Mouse (Mus musculus): ENCODE measurements around the gene Oaz2. TPM values are rescaled to one million over a fixed set of nuclear protein-coding genes. Genes with fewer than 3 reads are reported as not detected.

Oaz2 gene
- polyA plus RNA-seq, 1 experiment from 2014 or later: 401 TPM

DNA sequence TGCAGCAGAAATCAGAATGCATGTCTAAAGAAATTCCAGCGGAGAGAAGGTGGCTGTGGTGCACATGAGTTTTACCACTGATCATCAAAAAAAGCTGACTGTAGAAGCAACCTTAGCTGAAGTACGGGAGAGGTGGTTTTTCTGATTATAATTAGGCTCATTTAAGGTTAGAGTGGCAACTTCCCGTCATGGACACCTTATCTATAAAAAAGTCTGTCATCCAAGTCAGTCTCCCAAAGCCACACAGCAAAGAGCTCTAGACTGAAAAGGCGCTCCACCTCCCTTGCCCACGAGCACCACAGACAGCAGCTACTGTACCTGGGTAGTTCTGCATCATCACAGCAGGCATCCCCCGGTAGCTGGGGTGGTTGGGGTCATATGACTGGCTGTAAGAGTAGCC, 32.7 kb downstream of the Oaz2 start:
- no peaks in the 10 kb centered on the region for H3K9me3 ChIP-seq
- 88% methylated on average over 6 of the region's 6 CpGs for WGBS
- H3K27me3 ChIP-seq (replicated peaks): no peaks in the 10 kb centered on the region
- peaks cover 16% of the 10 kb centered on the region; the same call in 1 of the 2 replicates for H3K36me3 ChIP-seq (replicated peaks)
- no peak overlapping the region for H3K4me3 ChIP-seq
- no peak overlapping the region for H3K4me2 ChIP-seq
- H3K4me1 ChIP-seq: 0 out of 2 replicates have a peak, but pooled peaks cover 4% of the 10 kb centered on the region
- no peak for ATAC-seq (replicated peaks)
- no peak overlapping the region for H3K9ac ChIP-seq
- 0 out of 2 replicates have a peak overlapping the region, but pooled peaks have one; percentile 30 for H3K27ac ChIP-seq

DNA sequence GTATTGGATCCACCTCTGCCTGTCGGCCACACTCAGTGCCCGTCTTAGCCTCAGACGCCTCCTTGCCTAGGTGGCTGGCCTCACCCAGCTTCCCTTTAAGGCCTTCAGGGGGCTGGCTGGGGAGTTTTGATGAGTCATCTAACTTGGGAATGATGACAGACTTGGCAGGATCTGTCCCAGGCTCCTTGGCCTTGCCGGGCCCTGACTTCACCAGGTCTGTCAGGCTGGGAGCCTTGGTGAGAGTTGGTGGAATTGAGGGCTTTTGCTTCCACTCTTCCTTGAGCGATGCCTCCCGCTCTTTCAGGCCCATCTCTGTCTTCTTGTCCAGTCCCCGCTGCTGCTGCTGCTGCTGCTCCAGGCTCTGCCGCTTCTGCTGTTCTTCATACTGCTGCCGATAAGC, 34.5 kb downstream of the Oaz2 start:
- no peaks in the 10 kb centered on the region for H3K27me3 ChIP-seq (replicated peaks)
- ATAC-seq (replicated peaks): no peak
- 96% methylated on average over 9 of the region's 9 CpGs for WGBS
- no peak overlapping the region for H3K9ac ChIP-seq
- H3K36me3 ChIP-seq (replicated peaks): peaks cover 18% of the 10 kb centered on the region; the same call in 1 of the 2 replicates
- no peak overlapping the region for H3K27ac ChIP-seq
- no peaks in the 10 kb centered on the region for H3K9me3 ChIP-seq
- H3K4me1 ChIP-seq: no peaks in the 10 kb centered on the region
- H3K4me3 ChIP-seq: no peak overlapping the region
- H3K4me2 ChIP-seq: no peak overlapping the region

DNA sequence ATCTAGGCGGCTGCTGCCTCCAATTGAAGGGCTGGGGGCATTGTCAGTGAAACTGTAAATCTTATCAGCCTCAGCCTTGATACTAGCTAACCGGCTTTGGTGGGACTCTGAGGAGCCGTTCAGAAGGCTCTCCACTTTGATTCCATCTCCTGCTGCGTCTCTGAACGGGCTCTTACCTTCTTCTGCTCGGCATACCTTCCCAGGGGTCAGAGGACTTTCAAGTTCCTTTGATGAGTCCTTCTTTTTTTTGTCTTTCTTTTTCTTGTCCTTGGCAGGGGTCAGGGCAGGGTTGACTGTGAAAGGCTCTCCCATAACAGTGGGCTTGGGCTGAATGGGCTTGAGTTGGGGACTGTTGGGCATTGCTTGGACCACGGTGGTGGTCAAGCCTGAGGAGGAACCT, 35.4 kb downstream of the Oaz2 start:
- Histone ChIP-seq H3K4me2 (no peak overlapping the region), H3K9ac (no peak overlapping the region), H3K9me3 (no peaks in the 10 kb centered on the region), H3K36me3 (replicated peaks) (peaks cover 18% of the 10 kb centered on the region; the same call in 1 of the 2 replicates), H3K4me3 (no peak overlapping the region), H3K4me1 (no peaks in the 10 kb centered on the region), H3K27ac (no peak overlapping the region), H3K27me3 (replicated peaks) (no peaks in the 10 kb centered on the region)
- no peak for ATAC-seq (replicated peaks)
- 86% methylated on average over 7 of the region's 7 CpGs for WGBS

DNA sequence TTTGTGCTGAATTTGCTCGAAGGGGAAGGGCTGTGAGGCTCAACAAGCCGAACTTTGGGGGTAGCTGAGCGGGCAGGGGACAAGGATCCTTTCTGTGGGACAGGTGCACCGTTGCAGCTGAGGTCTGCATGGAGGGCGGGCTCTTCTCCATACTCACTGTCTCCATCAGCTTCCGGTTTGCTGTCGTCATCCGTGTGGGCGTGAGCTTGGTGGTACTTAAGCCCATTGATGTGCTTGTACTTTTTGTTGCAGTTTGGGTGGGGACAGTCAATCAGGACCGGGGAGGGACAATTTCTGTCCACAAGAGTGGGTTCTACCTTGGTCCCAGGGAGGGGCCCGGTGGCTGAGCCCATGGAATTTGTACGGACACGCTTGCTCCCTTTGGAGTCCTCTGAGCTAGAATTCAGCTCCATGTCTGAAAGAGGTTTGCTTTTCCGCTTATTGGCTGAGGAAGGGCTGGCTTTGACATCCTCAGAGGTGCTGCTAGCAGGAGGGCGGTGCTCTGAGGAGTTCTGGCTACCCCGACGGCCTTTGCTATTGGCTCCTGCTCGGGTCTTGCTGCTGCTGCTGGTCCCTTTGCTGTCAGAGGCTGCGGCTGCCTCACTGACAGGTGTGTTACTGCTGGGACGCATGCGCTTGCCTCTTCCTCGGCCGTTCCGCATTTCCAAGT, 36.3 kb downstream of the Oaz2 start:
- Histone ChIP-seq H3K9me3 (no peaks in the 10 kb centered on the region), H3K4me2 (no peak overlapping the region)

DNA sequence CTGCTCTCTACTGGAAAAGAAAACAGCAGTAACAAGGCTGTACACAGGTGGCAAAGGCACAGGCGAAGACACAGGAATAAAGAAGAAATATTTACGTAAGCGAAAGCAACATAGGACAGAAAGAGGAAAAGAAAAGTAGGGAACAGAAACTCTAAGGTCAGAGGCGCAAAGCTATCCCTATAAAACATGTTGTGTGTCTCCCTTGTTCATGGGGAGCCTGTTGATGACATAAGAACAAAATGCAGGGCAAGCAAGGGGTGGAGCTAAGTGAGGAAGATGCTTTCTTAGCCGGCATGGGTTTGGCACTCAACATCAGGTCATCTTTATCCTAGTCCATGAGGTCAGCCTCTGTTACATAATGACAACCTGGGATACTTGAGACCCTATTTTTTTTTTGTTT, 50.4 kb downstream of the Oaz2 start:
- no peak overlapping the region for H3K4me3 ChIP-seq
- no peaks in the 10 kb centered on the region for H3K27me3 ChIP-seq (replicated peaks)
- peaks cover 15% of the 10 kb centered on the region; the same call in 1 of the 2 replicates for H3K4me1 ChIP-seq
- no peak for ATAC-seq (replicated peaks)
- no peaks in the 10 kb centered on the region for H3K9me3 ChIP-seq
- no peak overlapping the region for H3K27ac ChIP-seq
- H3K9ac ChIP-seq: no peak overlapping the region
- 95% methylated on average over 5 of the region's 5 CpGs for WGBS
- H3K36me3 ChIP-seq (replicated peaks): no peaks in the 10 kb centered on the region
- H3K4me2 ChIP-seq: no peak overlapping the region

More for the DNA sequence above, 36.3 kb downstream of the Oaz2 start:
- no peak for ATAC-seq (replicated peaks)
- no peaks in the 10 kb centered on the region for H3K4me1 ChIP-seq
- WGBS: 92% methylated on average over 24 of the region's 24 CpGs
- no peaks in the 10 kb centered on the region for H3K27me3 ChIP-seq (replicated peaks)
- H3K4me3 ChIP-seq: no peak overlapping the region
- H3K27ac ChIP-seq: 0 out of 2 replicates have a peak overlapping the region, but pooled peaks have one; percentile 15
- H3K36me3 ChIP-seq (replicated peaks): peaks cover 18% of the 10 kb centered on the region; the same call in 1 of the 2 replicates
- no peak overlapping the region for H3K9ac ChIP-seq

DNA sequence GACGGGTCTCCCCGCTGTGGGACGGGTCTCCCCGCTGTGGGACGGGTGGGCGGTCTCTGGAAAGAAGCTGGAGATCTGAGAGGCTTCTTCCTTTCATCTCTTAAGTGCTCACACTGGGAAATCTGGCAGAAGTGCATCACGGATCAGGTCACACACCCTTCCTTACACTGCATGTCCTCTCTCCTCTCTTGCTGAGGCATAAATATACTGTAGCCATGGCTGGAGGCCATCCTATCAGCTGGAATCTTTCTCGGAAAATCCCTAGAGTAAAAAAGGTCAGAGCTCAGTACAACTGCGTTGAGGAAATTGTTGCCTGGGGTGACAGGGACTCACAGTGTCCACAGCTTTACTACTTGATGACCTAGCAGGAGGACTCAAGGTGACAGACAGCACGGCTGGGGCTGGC, 53.4 kb downstream of the Oaz2 start:
- H3K27me3 ChIP-seq (replicated peaks): no peaks in the 10 kb centered on the region
- H3K36me3 ChIP-seq (replicated peaks): no peaks in the 10 kb centered on the region
- no peak overlapping the region for H3K4me3 ChIP-seq
- H3K9me3 ChIP-seq: no peaks in the 10 kb centered on the region
- 57% methylated on average over 10 of the region's 10 CpGs for WGBS
- no peak for ATAC-seq (replicated peaks)
- no peak overlapping the region for H3K4me2 ChIP-seq
- H3K9ac ChIP-seq: no peak overlapping the region
- peaks cover 44% of the 10 kb centered on the region for H3K4me1 ChIP-seq
- H3K27ac ChIP-seq: peak overlapping the region; percentile 14; the same call in 1 of the 2 replicates

DNA sequence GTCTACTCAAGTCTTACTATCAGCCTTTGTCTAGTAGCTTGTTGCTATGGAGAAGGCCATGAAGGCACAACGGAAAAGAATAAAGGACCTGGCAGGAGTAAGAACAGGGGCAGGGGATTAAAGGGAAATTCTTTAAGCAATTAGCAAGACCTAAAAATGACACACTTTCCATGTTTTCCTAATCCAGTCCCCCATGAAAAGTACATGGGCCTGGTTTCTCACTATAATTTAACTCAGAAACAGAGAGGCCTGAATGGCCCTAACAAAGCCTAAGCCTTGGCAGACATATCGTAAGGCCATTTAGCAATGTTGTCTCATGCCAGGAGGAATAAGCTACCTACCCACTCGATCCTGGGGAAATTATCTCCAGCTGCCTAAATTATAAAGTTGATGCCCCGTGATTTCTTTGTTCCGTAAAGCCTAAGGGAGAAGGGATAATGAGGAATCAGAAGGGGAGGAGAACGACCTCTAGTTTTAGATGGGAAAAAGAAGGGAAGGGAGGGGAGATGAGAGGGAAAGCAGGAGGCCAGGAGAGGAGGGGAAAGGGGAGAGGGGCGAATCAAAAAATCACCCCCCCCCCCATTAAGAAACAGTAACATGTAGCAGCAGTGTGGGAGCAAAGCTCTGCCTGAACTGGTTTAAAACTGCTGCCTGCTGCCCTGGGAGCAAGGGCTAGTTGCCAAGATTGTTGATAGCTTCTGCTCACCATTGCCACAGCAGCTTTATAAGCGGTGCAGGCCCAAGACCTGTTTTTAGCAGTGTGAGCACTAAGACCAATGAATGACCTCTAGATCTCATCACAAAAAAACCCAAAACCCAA, 56.9 kb downstream of the Oaz2 start:
- Histone ChIP-seq H3K4me1 (peaks cover 45% of the 10 kb centered on the region), H3K27ac (peak overlapping the region; percentile 83), H3K4me3 (no peak overlapping the region), H3K9me3 (no peaks in the 10 kb centered on the region), H3K4me2 (peak overlapping the region; percentile 6; the same call in 1 of the 2 replicates), H3K27me3 (replicated peaks) (no peaks in the 10 kb centered on the region), H3K9ac (peak overlapping the region; percentile 14; the same call in 1 of the 2 replicates), H3K36me3 (replicated peaks) (no peaks in the 10 kb centered on the region)
- ATAC-seq (replicated peaks): peak; percentile 57
- WGBS: 12% methylated on average over 8 of the region's 8 CpGs

DNA sequence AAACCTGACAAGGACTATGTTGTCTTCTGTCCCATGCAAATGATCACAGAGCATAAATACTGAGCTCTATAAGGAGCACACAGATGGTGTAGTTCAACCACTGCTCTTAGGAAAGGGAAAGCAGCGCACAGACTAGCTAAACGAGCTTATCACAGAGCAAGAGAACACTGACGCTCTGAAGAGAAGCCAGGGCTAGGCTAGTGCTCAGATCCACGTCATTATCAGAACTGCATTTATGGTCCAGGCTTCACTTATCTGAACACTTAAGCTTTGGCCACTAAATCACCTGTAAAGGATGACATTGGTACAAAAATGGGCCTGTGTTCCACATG, 57.5 kb downstream of the Oaz2 start:
- peaks cover 45% of the 10 kb centered on the region for H3K4me1 ChIP-seq
- no peak for ATAC-seq (replicated peaks)

DNA sequence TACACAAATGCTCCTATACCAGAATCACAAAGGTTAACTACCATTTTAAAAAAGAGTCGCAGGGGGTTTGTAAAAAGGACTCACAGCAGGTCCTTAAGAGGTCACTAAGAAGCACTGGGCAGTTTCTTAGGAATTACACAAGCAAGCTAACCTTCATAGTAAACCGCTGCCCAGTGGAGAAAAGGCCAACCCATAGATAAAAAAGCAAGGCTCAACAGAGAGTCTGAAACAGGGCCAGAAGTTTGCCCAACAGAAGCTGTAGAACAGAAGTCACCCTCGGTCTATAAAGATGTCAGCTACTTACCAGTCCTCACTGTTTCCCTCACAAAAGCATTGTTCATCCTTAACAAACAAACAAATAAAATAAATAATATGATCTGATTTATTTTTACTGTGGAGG, 58.6 kb downstream of the Oaz2 start:
- H3K9ac ChIP-seq: no peak overlapping the region
- H3K4me2 ChIP-seq: no peak overlapping the region
- ATAC-seq (replicated peaks): no peak
- H3K9me3 ChIP-seq: no peaks in the 10 kb centered on the region
- 0 out of 2 replicates have a peak, but pooled peaks cover 3% of the 10 kb centered on the region for H3K36me3 ChIP-seq (replicated peaks)
- H3K4me1 ChIP-seq: peaks cover 39% of the 10 kb centered on the region
- H3K27ac ChIP-seq: no peak overlapping the region
- 91% methylated on average over 3 of the region's 3 CpGs for WGBS
- no peaks in the 10 kb centered on the region for H3K27me3 ChIP-seq (replicated peaks)
- H3K4me3 ChIP-seq: no peak overlapping the region

More for the DNA sequence above, 57.5 kb downstream of the Oaz2 start:
- Histone ChIP-seq H3K9ac (no peak overlapping the region), H3K27me3 (replicated peaks) (no peaks in the 10 kb centered on the region), H3K36me3 (replicated peaks) (no peaks in the 10 kb centered on the region), H3K4me2 (no peak overlapping the region), H3K27ac (peak overlapping the region; percentile 83), H3K4me3 (no peak overlapping the region), H3K9me3 (no peaks in the 10 kb centered on the region)
- WGBS: 24% methylated on average over 4 of the region's 4 CpGs

DNA sequence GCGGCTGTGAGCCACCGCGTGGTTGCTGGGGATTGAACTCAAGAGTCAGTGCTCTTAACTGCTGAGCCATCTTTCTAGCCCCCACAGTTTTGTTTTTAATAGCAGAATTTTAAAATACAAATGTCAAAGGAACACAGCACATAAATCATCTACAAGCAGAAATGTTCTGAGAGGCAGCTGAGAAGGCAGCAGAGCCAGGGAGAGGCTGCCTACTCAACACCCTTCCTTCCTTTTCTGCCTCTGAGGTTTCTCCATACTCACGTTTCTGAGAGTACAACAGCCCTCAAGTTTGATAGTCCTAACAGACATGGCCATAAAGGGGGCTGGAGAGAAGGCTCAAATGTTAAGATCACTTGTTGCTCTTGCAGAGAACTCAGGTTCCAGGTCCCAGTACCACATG, 59.7 kb downstream of the Oaz2 start:
- Histone ChIP-seq H3K27me3 (replicated peaks) (no peaks in the 10 kb centered on the region), H3K4me1 (peaks cover 30% of the 10 kb centered on the region), H3K4me2 (no peak overlapping the region), H3K9me3 (no peaks in the 10 kb centered on the region), H3K36me3 (replicated peaks) (0 out of 2 replicates have a peak, but pooled peaks cover 3% of the 10 kb centered on the region), H3K27ac (no peak overlapping the region), H3K4me3 (no peak overlapping the region), H3K9ac (no peak overlapping the region)
- ATAC-seq (replicated peaks): no peak
- 91% methylated on average over 4 of the region's 4 CpGs for WGBS

DNA sequence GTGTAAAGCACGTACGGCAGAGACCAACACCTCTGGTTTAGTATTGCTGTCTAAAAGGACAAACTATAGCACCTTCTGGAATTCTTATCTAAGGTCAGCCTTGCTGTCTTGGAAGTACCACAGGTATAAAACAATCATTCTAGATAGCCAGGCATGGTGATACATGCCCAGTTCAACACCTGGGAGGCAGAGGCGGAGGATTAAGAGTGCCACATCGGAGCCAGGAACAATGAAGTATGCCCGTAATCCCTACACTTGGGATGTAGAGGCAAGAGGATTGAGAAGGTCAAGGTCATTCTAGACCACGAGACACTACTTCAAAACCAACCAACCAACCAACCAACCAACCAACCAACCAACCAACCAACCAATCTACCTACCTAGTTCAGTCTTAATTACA, 60.8 kb downstream of the Oaz2 start:
- Histone ChIP-seq H3K9me3 (no peaks in the 10 kb centered on the region), H3K36me3 (replicated peaks) (0 out of 2 replicates have a peak, but pooled peaks cover 3% of the 10 kb centered on the region), H3K4me2 (no peak overlapping the region), H3K4me3 (no peak overlapping the region), H3K4me1 (peaks cover 26% of the 10 kb centered on the region), H3K27me3 (replicated peaks) (no peaks in the 10 kb centered on the region), H3K9ac (no peak overlapping the region), H3K27ac (no peak overlapping the region)
- ATAC-seq (replicated peaks): no peak
- WGBS: 94% methylated on average over 6 of the region's 6 CpGs

DNA sequence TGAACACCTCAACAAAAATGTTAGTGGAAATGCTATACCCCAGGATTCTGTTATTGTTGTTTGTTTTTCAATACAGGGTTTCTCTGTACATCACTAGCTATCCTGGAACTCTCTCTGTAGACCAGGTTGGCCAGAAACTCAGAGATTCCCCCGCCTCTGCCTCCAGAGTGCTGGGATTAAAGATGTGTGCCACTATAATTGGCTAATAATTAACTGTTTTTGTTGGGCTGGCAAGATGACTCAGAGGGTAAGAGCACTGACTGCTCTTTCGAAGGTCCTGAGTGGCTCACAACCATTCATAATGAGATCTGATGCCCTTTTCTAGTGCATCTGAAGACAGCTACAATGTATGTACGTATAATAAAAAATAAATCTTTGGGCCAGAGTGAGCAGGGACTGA, 67.1 kb downstream of the Oaz2 start:
- WGBS: 88% methylated on average over 3 of the region's 3 CpGs
- ATAC-seq (replicated peaks): no peak
- Histone ChIP-seq H3K4me3 (no peak overlapping the region), H3K4me2 (no peak overlapping the region), H3K27ac (no peak overlapping the region), H3K4me1 (no peaks in the 10 kb centered on the region), H3K36me3 (replicated peaks) (0 out of 2 replicates have a peak, but pooled peaks cover 3% of the 10 kb centered on the region), H3K9ac (no peak overlapping the region), H3K9me3 (no peaks in the 10 kb centered on the region), H3K27me3 (replicated peaks) (no peaks in the 10 kb centered on the region)

Data from midbrain, embryonic 15.5 days (tissue).